Mouse (Mus musculus) urinary bladder, adult 18-20 months (tissue): ENCODE measurements around the gene Eci1.
"Not testable (repeated sequence)": the region's sequence is repeated elsewhere in the genome, so short reads cannot be mapped to it uniquely, and the experiment has no call there.

ENCODE experiments used
- DNase-seq, 2 experiments: peaks; one replicate each; pipeline ENCODE4 v3.0.0; 2022; ENCODE audit warnings: low spot score in 2 of 2, mixed read lengths in 2 of 2

Gene Eci1

DNA sequence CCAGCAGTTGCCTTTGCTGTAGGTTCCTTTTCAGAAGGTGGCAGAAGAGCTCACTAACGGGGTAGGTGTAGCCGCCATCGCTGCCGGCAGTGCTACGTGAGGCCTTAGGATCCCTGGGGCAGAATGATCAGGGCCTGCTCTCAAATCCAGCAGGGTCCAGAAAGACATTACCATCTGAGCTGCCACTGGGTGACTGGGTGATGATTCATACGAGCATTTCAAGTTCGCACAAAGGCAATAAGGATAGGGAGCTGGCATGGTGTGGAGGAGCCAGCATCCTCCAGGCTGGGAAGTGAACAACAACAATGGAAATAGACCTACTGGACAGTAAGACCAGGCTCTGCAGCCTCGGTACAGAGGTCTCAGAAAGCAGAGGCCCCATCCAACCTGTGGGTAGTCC lies 13.9 kb downstream of the Eci1 start:
- no peak for DNase-seq

- no peak for DNase-seq
Observed at GRCm38 (mm10) chr17:24441148-24441547, 14.7 kb downstream of the Eci1 start.

DNA sequence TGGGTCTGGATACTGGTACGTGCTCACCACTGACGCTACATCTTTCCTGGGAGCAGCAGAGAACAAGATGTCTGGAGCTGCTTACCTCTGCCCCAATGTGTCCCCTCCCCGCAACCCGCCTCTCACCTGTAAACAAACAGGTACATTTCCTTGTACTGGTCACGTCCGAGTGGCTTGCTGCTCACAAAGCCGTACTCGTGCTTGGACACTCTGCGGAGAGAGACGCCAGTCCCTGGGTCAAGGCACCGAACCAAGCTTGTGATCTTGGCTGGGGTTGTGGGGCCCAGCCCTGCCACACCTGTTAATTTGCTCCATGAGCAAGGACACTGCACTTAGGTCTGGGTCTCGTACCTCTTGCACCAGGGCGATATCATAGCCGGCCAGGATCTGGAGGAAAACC lies 15.7 kb downstream of the Eci1 start:
- peak; percentile 38 to 64 for DNase-seq

DNA sequence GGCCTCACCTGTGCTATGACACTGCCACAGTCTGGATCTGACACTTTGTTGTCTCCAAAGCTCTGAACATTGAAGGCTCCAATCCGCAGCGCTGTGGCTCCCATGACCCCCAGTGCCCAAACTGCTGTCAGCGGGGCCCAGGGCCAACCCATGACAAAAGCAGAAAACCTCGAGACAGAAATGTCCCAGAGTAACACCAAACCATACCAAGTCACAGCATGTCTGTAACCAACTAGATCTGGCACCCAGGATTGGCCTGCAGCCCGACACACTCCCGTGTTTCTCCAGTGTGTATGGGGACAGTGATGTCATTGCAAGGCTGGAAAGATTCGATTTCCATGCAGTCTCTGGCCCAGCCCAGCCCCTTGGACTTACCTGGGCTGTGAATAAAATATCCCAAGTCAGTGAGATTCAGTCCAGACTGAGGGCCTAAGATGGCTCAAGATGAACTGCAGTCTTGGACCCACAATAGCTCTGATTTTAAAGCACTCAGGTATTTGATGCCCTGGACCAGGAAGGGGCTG lies 16.3 kb downstream of the Eci1 start, which contains the start of gene Dnase1l2:
Dnase1l2 (minus strand) TSS at position 474 of the 524 bp plus-strand sequence.
- peak; percentile 43 to 72 for DNase-seq

GRCm38 (mm10) chr17:24443409-24443808 lies 17.0 kb downstream of the Eci1 start:
- peak; percentile 55 to 69 for DNase-seq

- no peak for DNase-seq
Observed at GRCm38 (mm10) chr17:24446590-24446989, 20.1 kb downstream of the Eci1 start.

DNA sequence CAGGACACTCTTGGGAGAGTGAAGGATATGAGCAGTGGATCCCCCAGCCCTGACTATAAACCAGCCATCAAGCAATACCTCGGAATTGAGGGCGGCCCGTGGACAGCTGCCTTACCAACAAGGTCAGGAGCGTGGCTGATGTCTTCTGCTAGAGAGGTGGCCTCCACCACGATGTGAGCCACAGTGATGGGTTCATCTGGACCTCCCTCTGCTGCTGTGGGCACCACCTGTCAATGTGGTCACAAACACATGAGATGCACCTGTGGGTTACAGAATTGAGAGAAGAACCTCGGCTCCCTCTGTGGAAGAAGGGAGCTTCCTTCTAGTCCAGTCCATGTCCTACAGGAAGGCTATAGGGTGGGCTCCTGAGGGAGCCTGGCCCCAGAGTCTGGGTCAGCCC lies 23.1 kb downstream of the Eci1 start:
- no peak for DNase-seq

DNA sequence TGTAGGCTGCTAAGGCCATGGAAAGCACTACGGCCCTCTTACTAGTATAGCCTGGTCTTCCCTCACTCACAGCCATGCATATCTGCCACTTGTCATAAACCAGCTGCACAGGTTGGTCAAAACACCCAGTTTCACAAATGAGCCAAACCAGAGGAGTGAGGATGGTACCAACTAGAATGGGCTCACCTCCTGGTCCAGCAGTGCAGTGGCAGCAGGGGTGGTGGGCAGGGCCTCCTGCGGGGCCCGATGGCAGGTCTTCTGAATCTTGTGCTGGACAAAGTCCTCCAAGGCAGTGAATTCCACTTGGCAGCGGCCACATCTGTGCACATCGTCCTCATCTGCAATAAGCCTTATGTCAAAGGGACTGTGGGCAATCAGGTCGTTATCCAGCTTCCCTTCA lies 24.8 kb downstream of the Eci1 start:
- no peak for DNase-seq

DNA sequence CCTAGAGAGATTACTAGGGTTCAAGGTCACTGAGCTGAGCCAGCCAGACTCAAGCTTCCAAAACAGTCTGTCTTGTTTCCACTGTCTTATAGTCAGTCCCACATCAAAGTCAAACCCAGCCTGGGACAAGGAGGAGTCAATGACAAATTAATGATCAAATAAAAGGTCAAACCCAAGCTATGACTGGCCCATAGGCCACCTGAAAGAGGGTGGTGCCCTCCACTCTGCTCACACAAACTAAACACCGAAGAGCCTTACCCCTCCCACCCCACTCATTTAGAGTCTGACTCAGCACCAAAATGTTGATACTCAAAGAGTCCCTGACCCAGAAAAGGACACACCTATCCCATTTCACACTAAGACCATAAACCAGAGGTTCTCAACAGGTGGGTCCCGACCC lies 26.9 kb downstream of the Eci1 start:
- DNase-seq, result no peak

DNA sequence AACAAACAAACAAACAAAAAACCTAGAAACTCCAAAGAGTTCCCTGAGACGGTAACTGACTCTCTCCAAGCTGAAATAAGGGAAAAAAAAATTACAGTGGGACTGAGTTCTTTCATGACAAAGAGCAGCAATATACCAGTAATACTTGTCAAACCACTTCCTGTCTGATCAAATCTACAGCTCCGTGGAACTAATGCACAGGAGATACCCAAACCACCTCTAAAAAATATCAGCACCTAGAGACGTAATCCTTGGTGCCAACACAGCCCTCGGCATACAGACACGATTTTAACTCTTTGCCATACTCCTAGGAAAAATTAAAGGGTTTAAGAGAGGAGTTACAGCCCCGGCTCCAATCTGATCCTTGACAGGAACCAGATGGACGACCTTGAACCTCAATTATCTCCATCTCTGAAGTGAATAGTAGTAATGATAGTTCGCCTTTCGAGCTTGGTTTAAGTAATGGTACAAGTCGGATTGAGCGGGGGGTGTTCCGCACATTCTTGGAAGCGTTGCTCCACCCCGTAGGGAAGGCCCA lies 27.8 kb downstream of the Eci1 start:
- no peak for DNase-seq

- peak; percentile 99 to 100 for DNase-seq
Observed at GRCm38 (mm10) chr17:24454756-24455522, 28.5 kb downstream of the Eci1 start.

- not testable (repeated sequence) for DNase-seq
Observed at GRCm38 (mm10) chr17:24455523-24456206, 29.2 kb downstream of the Eci1 start.

DNA sequence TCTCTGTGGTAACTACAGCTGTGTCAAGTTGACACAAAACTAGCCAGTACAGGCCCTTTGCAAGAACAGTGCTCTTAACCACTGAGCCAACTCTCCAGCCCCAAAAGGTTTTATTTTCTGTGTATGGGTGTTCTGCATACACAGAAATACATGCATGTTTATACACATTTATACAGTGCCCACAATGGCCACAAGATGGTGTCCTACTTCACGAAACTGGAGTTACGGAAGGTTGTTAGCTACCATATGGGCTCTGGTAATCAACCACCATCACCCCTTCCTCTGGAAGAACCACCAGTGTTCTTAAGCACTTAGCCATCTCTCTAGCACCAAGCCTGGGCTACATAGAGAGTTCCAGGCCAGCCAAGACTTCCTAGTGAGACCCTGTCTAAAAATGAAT lies 35.1 kb downstream of the Eci1 start:
- DNase-seq, result no peak

- no peak for DNase-seq
Observed at GRCm38 (mm10) chr17:24462932-24463331, 36.5 kb downstream of the Eci1 start.

DNA sequence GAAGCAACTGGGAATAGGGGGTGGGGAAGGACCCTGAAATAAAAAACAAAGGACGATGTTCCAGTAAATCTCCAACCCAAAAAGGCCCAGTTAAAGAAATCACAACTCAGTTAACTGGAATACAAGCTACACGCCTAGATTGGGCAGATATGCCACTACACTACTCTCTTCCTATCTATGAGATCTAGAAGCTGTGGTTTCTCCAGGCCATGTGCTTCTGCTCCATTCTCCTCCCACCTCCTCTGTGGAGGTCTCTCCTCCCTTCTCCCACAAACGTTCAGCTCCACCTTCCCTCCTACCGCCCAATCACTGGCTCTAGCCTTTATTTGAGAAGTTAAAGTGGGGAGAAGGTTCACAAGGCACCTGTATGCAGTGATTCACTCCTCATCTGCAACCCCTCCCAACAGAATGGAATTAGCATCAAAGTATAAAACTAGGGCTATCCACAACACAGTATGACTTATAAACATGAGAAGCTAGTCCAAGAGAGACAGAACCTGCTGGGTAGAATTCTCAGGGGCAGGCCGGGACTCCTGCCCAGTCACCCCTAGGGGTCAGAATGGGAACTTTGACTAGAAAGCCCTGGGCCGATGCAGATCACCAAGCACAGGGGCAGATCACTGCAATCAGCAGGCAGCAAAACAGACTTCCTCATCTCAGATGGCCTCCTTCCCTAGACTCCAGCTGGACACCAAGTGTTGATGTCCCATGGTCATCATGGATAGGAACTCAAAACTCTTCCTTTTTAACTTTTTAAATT lies 37.1 kb downstream of the Eci1 start:
- DNase-seq, result no peak

DNA sequence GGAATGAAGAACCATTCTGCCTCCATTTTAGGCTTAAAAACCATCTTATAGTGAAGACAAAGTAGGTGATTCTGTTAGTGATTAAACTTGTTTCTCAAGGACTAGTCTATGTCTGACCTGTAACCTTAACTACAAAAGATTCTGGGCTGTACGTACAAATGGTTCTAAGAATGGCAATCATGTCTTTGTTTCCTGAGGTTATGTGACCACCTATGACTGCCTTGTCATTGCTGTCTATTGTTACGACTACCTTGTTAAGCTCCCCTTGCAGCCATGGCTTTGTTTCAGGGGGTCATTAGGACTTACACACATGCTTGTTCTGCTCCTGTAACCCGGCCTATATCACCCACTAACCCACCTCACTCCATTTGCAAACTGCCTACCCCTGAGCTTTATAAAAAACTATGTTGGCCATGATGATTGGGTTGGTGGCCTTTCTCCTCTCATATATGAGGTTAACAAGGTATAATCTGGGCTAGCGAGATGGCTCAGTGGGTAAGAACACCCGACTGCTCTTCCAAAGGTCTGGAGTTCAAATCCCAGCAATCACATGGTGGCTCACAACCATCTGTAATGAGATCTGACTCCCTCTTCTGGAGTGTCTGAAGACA lies 42.3 kb downstream of the Eci1 start:
- no peak for DNase-seq

GRCm38 (mm10) chr17:24469336-24469909 lies 43.0 kb downstream of the Eci1 start:
- no peak for DNase-seq

- DNase-seq, result peak; percentile 97 to 98
Observed at GRCm38 (mm10) chr17:24469910-24470602, 43.6 kb downstream of the Eci1 start, which contains the start of the genes E4f1 and Pgp. E4f1 (minus strand) TSS chr17:24470313. Pgp (plus strand) TSS chr17:24470392.

DNA sequence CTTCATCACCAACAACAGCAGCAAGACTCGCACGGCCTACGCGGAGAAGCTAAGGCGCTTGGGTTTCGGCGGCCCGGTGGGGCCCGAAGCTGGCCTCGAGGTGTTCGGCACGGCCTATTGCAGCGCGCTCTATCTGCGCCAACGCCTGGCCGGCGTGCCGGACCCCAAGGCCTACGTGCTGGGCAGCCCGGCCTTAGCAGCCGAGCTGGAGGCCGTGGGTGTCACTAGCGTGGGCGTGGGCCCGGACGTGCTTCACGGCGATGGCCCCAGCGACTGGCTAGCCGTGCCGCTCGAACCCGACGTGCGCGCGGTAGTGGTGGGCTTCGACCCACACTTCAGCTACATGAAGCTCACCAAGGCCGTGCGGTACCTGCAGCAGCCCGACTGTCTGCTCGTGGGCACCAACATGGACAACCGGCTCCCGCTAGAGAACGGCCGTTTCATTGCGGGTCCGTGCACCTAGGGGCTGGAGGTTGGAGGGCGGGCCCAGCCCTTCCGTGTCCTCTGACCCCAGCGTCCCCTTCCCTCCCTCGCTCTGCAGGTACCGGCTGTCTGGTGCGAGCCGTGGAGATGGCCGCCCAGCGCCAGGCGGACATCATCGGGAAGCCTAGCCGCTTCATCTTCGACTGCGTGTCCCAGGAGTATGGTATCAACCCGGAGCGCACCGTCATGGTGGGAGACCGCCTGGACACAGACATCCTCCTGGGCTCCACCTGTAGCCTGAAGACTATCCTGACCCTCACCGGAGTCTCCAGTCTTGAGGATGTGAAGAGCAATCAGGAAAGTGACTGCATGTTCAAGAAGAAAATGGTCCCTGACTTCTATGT lies 44.5 kb downstream of the Eci1 start:
- DNase-seq, result peak in 1 of 2 experiments; percentile 56
